Mouse (Mus musculus) liver, adult 2 months (tissue): ENCODE data around the gene Ambra1. TPM values are rescaled to one million over a fixed set of nuclear protein-coding genes. Genes with fewer than 3 reads are reported as not detected.
A peak's percentile ranks its signal among the peaks of the same experiment; 100 is the strongest.

Experiments
- DNase-seq: peaks from one replicate; pipeline ENCODE4 v3.0.0-alpha.2; 2011; ENCODE audit warnings: low read depth, low spot score; ENCODE audit errors: extremely low read depth
- H3K27ac ChIP-seq: fragments of 200-500 bp; replicated peaks from 2 replicates; pipeline ENCODE4 v1.5.1; 2012; ENCODE audit warnings: low read depth, mild to moderate bottlenecking, control low read depth, inconsistent platforms, low read length; ENCODE audit not compliant: insufficient read depth
- H3K27me3 ChIP-seq: fragments of 200-500 bp; 2 replicates; pipeline ENCODE4 v1.6.1; 2012; ENCODE audit warnings: mild to moderate bottlenecking, moderate library complexity, low read length, inconsistent platforms; ENCODE audit not compliant: control insufficient read depth, insufficient read depth
- H3K36me3 ChIP-seq: fragments of 200-500 bp; 2 replicates; pipeline ENCODE4 v1.6.1; 2012; ENCODE audit warnings: low read length, inconsistent platforms; ENCODE audit not compliant: control insufficient read depth, insufficient read depth
- H3K4me1 ChIP-seq: fragments of 200-500 bp; 2 replicates; pipeline ENCODE4 v1.6.1; 2011; ENCODE audit warnings: low read length; ENCODE audit not compliant: control insufficient read depth, insufficient read depth
- H3K4me3 ChIP-seq: fragments of 200-500 bp; 2 replicates; pipeline ENCODE4 v1.5.1; 2011; ENCODE audit warnings: low read depth, mild to moderate bottlenecking, control low read depth, low read length, moderate library complexity; ENCODE audit not compliant: insufficient read depth
- H3K79me2 ChIP-seq: fragments of 200-500 bp; 2 replicates; pipeline ENCODE4 v1.6.1; 2012; ENCODE audit warnings: inconsistent platforms, mild to moderate bottlenecking, low read length, moderate library complexity; ENCODE audit not compliant: control insufficient read depth, insufficient read depth
- H3K9ac ChIP-seq: fragments of 200-500 bp; 2 replicates; pipeline ENCODE4 v1.6.1; 2012; ENCODE audit warnings: low read depth, mild to moderate bottlenecking, control low read depth, inconsistent platforms, low read length
- CTCF ChIP-seq: fragments of 200-500 bp; IDR thresholded peaks from 2 replicates; pipeline ENCODE4 v1.5.1; 2011; ENCODE audit warnings: low read depth, low read length, control low read depth
- POLR2A ChIP-seq: fragments of 200-500 bp; IDR thresholded peaks from 2 replicates; pipeline ENCODE4 v1.6.1; 2011; ENCODE audit warnings: low read length, control low read depth; ENCODE audit not compliant: insufficient read depth; ENCODE audit errors: extremely low read depth
- WGBS: fragments of 180-500 bp; shearing (Covaris S2); methylation state at CpG from one replicate; pipeline ENCODE4 v1.1.7; 2018; 5-methylcytosine and 5-hydroxymethylcytosine counted together
- polyA plus RNA-seq: library from polyadenylated mRNA; depleted of rRNA; stranded (reverse); fragments of >200 nt; gene quantifications from 2 replicates; pipeline ENCODE4 v1.2.3, GENCODE M21; 2012
- total RNA-seq: library from RNA; depleted of rRNA; stranded (reverse); fragments of >200 nt; gene quantifications from 2 replicates; pipeline ENCODE4 v1.2.3, GENCODE M21; 2014

The Ambra1 gene
- total and polyA plus RNA-seq, 2 experiments, result 11.0 to 12.4 TPM

DNA sequence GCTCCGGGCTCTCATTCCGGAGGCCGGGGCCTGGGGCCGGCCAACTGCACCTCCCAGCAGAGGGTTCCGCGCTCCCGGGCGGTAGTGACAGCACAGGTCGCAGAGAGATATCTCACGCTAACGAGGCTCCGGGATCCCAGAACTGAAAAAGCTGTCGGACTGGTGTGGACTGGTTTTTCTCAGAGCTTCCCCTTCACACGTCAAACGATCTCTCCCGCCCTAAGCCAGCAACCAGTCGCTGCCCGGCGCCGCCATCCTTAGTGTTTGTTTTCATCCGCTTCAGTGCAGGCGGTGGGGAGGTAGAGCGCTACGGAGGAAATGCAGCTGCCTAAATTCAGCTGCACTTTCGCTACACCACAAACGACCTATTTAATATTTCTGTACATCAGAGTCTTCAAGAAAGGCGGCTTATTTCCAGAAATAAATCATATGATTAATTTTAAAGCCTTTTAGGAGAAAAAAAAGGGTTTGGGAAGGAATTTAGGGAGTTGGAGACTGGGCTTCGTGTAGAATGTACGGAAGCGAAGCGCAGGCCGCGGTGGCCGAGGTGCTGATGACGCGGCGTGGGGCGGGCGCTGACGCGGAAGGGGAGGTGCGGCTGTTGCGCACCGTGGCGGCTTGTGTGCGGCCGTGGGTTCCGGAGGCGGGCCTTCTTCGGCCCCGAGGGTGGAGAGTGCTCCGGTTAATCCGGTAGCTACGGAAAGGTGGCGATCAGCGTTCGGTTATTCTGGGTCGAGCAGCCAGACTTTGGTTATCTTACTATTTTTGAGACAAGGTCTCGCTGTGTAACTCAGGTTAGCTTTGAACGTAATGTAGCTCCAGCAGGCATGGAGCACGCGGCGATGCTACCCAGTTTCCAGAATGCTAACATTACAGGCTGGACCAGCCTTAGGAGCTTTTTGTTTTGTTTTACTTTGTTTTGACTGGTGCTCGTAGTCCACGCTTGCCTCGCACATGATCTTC lies 19.4 kb upstream of the Ambra1 start, which contains the start of the genes Atg13 and Harbi1:
Gene Atg13, minus strand, starts transcription at position 305 of the 963 bp plus-strand sequence.
Gene Harbi1, plus strand, starts transcription at position 581 of the 963 bp plus-strand sequence.
- Histone ChIP-seq H3K4me1 (peaks cover 8% of the 10 kb centered on the region), H3K27me3 (no peaks in the 10 kb centered on the region), H3K36me3 (peaks cover 5% of the 10 kb centered on the region; the same call in 1 of the 2 replicates), H3K4me3 (peak within 1 kb of the TSS; percentile 76), H3K9ac (peak within 1 kb of the TSS; percentile 91), H3K79me2 (peaks cover 14% of the 10 kb centered on the region; the same call in 1 of the 2 replicates), H3K27ac (peak within 1 kb of the TSS; percentile 94)
- DNase-seq, result peak; percentile 83
- under 1% methylated on average over 66 of the region's 66 CpGs for WGBS
- TF ChIP-seq POLR2A, result peak; percentile 84
- TF ChIP-seq CTCF, result no peak

DNA sequence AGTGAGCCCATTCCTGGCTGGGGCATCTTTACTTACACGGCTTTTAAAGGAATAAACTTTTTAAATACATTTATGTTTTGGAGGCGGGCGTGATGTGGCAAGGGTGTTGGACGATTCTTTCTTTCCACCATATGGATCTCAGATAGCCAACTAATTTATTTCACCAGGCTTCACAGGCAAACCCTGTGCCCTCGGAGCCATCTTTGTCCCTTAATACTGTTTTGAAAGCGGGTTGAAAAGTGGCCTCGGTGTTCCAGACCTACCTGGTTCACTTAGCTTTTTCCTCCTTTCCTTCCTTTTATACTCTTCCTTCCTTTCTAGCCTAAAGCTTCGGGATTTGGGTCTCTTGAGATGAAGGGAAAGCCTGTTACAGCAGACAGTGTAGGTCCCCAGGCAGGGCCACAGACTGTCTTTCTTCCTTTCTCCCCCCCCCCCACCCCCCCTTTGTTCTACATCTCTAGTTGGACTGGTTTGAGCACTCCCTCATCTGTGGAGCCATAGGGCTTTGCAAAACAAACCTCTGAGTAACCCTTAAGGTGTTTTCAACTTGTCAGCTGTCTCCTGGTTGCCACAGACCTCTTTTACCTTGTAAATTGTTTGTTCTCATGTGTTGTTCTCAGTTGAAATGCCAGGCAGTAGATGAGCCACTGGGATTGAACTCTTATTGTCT lies 18.5 kb upstream of the Ambra1 start:
- H3K36me3 ChIP-seq, result no peaks in the 10 kb centered on the region; the same call in 1 of the 2 replicates
- peaks cover 8% of the 10 kb centered on the region for H3K4me1 ChIP-seq
- TF ChIP-seq POLR2A, result no peak
- TF ChIP-seq CTCF, result no peak
- peak overlapping the region; percentile 94 for H3K27ac ChIP-seq
- peak overlapping the region; percentile 76 for H3K4me3 ChIP-seq
- no peaks in the 10 kb centered on the region for H3K27me3 ChIP-seq
- WGBS, result under 1% methylated on average over 8 of the region's 8 CpGs
- DNase-seq, result peak; percentile 30
- H3K79me2 ChIP-seq, result peaks cover 14% of the 10 kb centered on the region; the same call in 1 of the 2 replicates
- peak overlapping the region; percentile 91 for H3K9ac ChIP-seq

DNA sequence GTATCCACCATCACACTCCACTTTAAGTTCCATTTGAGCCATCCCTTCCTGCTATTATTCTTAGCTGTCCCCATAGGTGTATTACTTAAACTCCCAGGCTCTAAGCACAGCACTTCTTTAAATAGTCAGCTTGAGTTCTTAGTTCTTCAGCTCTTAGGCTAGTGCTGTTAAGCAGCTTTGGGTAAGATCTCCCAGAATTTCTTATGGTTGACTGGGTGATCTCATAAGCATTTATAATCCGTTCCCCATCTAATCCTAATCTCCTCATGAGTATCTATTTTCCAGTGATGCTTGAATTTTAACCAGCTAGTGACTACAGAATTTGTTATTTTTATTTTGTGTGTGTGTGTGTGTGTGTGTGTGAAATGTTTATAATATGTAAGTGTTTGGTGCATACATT lies 15.0 kb upstream of the Ambra1 start:
- H3K79me2 ChIP-seq, result peaks cover 8% of the 10 kb centered on the region; the same call in 1 of the 2 replicates
- no peaks in the 10 kb centered on the region; the same call in 1 of the 2 replicates for H3K36me3 ChIP-seq
- H3K4me3 ChIP-seq, result no peak overlapping the region
- WGBS, result 84% methylated on average over 1 of the region's 1 CpGs
- H3K4me1 ChIP-seq, result peaks cover 7% of the 10 kb centered on the region; the same call in 1 of the 2 replicates
- TF ChIP-seq POLR2A, result no peak
- H3K9ac ChIP-seq, result no peak overlapping the region
- no peak overlapping the region for H3K27ac ChIP-seq
- no peak for DNase-seq
- no peaks in the 10 kb centered on the region for H3K27me3 ChIP-seq

DNA sequence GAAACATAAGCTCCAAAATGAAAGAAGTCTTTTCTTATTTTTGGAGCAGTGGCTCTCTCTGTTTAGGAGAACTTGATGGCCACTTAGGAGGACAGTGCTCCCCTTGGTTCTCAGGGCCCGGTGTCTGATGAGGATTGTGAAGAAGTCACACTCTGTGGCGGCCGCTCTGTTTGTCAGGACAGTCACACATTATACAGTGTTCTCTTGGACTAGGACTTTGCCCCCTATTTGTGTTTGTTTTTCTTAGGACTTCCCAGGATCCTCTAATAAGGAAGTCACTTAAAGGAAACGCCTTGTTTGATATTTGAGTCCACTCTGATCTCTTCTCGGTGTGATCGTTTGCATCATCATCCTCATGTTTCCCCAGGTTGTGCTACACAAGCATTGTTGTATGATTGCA lies 11.7 kb upstream of the Ambra1 start:
- no peak overlapping the region for H3K4me3 ChIP-seq

DNA sequence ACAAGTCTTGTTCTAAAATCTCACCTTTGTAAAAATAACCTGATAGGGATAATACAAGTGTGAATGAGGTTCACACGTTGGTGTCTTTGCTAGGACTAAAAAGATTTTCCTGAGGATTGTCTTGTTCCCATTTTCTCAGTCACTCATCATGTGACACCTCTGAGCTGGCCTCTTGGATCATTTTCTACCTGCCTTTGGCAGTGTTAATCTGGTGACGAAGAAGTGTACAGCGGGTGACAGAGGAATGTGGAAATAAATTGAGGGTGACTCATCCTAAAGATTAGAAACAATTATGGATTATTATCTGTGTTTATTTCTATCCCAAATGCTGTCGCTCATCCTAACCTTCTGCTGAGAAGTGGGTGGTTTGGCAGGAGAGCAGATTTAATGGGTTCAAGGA lies 6.6 kb upstream of the Ambra1 start:
- Histone ChIP-seq H3K36me3 (peaks cover 2% of the 10 kb centered on the region; the same call in 1 of the 2 replicates), H3K27me3 (no peaks in the 10 kb centered on the region), H3K27ac (no peak overlapping the region), H3K9ac (no peak overlapping the region), H3K4me1 (peaks cover 2% of the 10 kb centered on the region; the same call in 1 of the 2 replicates), H3K79me2 (no peaks in the 10 kb centered on the region; the same call in 1 of the 2 replicates), H3K4me3 (no peak overlapping the region)
- TF ChIP-seq CTCF, result no peak
- TF ChIP-seq POLR2A, result no peak
- DNase-seq, result no peak
- 77% methylated on average over 4 of the region's 4 CpGs for WGBS

More for the DNA sequence above, 11.7 kb upstream of the Ambra1 start:
- Histone ChIP-seq H3K4me1 (peaks cover 5% of the 10 kb centered on the region; the same call in 1 of the 2 replicates), H3K27me3 (no peaks in the 10 kb centered on the region), H3K9ac (peak overlapping the region; percentile 39; the same call in 1 of the 2 replicates), H3K36me3 (peaks cover 2% of the 10 kb centered on the region), H3K79me2 (no peaks in the 10 kb centered on the region; the same call in 1 of the 2 replicates), H3K27ac (peak overlapping the region; percentile 75)
- DNase-seq, result peak; percentile 91
- 27% methylated on average over 6 of the region's 6 CpGs for WGBS
- TF ChIP-seq CTCF (no peak), POLR2A (0 out of 2 replicates have a peak, but pooled peaks have one; percentile 18)
